Mouse (Mus musculus): Measurements from ENCODE around the gene Rasgrp1. TPM values are rescaled to one million over a fixed set of nuclear protein-coding genes. Genes with fewer than 3 reads are reported as not detected.

Rasgrp1 gene
- polyA plus RNA-seq, 1 experiment: 194 TPM

- no peak for TF ChIP-seq CTCF (IDR thresholded peaks at IDR 0.05; ENCODE audit: extremely low read depth, insufficient read depth, low read length)
- TF ChIP-seq POLR2A (IDR thresholded peaks at IDR 0.05; ENCODE audit: extremely low read depth, insufficient read depth, low read length): no peak
- peak overlapping the region; percentile 82 for H3K27ac ChIP-seq (ENCODE audit: insufficient read depth, low read length)
- H3K4me3 ChIP-seq (ENCODE audit: insufficient read depth, low read length): no peak overlapping the region
- peaks cover 18% of the 10 kb centered on the region for H3K4me1 ChIP-seq (ENCODE audit: control insufficient read depth, insufficient read depth, low read length)
Observed at GRCm38 (mm10) chr2:117312030-117312429, 30.8 kb downstream of the Rasgrp1 start.

- TF ChIP-seq POLR2A (IDR thresholded peaks at IDR 0.05; ENCODE audit: extremely low read depth, insufficient read depth, low read length): no peak
- TF ChIP-seq CTCF (IDR thresholded peaks at IDR 0.05; ENCODE audit: extremely low read depth, insufficient read depth, low read length): no peak
- Histone ChIP-seq H3K27ac (ENCODE audit: insufficient read depth, low read length) (no peak overlapping the region), H3K4me3 (ENCODE audit: insufficient read depth, low read length) (no peak overlapping the region), H3K4me1 (ENCODE audit: control insufficient read depth, insufficient read depth, low read length) (peaks cover 18% of the 10 kb centered on the region)
Observed at GRCm38 (mm10) chr2:117311349-117311748, 31.5 kb downstream of the Rasgrp1 start.

GRCm38 (mm10) chr2:117309046-117309445 is 33.8 kb downstream of the Rasgrp1 start:
- H3K4me1 ChIP-seq (ENCODE audit: control insufficient read depth, insufficient read depth, low read length): peaks cover 18% of the 10 kb centered on the region
- TF ChIP-seq POLR2A (IDR thresholded peaks at IDR 0.05; ENCODE audit: extremely low read depth, insufficient read depth, low read length) (no peak), CTCF (IDR thresholded peaks at IDR 0.05; ENCODE audit: extremely low read depth, insufficient read depth, low read length) (no peak)
- H3K27ac ChIP-seq (ENCODE audit: insufficient read depth, low read length): peak overlapping the region; percentile 93; the same call in 1 of the 2 replicates
- no peak overlapping the region for H3K4me3 ChIP-seq (ENCODE audit: insufficient read depth, low read length)

GRCm38 (mm10) chr2:117307959-117308358 is 34.8 kb downstream of the Rasgrp1 start:
- Histone ChIP-seq H3K4me3 (ENCODE audit: insufficient read depth, low read length) (no peak overlapping the region), H3K27ac (ENCODE audit: insufficient read depth, low read length) (peak overlapping the region; percentile 48), H3K4me1 (ENCODE audit: control insufficient read depth, insufficient read depth, low read length) (peaks cover 18% of the 10 kb centered on the region)
- TF ChIP-seq CTCF (IDR thresholded peaks at IDR 0.05; ENCODE audit: extremely low read depth, insufficient read depth, low read length) (no peak), POLR2A (IDR thresholded peaks at IDR 0.05; ENCODE audit: extremely low read depth, insufficient read depth, low read length) (no peak)

- peaks cover 6% of the 10 kb centered on the region; the same call in 1 of the 2 replicates for H3K4me1 ChIP-seq (ENCODE audit: control insufficient read depth, insufficient read depth, low read length)
- TF ChIP-seq POLR2A (IDR thresholded peaks at IDR 0.05; ENCODE audit: extremely low read depth, insufficient read depth, low read length) (no peak), CTCF (IDR thresholded peaks at IDR 0.05; ENCODE audit: extremely low read depth, insufficient read depth, low read length) (no peak)
- no peak overlapping the region for H3K4me3 ChIP-seq (ENCODE audit: insufficient read depth, low read length)
- H3K27ac ChIP-seq (ENCODE audit: insufficient read depth, low read length): no peak overlapping the region
Observed at GRCm38 (mm10) chr2:117304941-117305340, 37.9 kb downstream of the Rasgrp1 start.

- no peak overlapping the region for H3K4me3 ChIP-seq (ENCODE audit: insufficient read depth, low read length)
- TF ChIP-seq CTCF (IDR thresholded peaks at IDR 0.05; ENCODE audit: extremely low read depth, insufficient read depth, low read length) (no peak), POLR2A (IDR thresholded peaks at IDR 0.05; ENCODE audit: extremely low read depth, insufficient read depth, low read length) (no peak)
- no peak overlapping the region for H3K27ac ChIP-seq (ENCODE audit: insufficient read depth, low read length)
- H3K4me1 ChIP-seq (ENCODE audit: control insufficient read depth, insufficient read depth, low read length): peaks cover 6% of the 10 kb centered on the region; the same call in 1 of the 2 replicates
Observed at GRCm38 (mm10) chr2:117303391-117304350, 39.1 kb downstream of the Rasgrp1 start.

GRCm38 (mm10) chr2:117299596-117300448 is 43.0 kb downstream of the Rasgrp1 start:
- TF ChIP-seq POLR2A (IDR thresholded peaks at IDR 0.05; ENCODE audit: extremely low read depth, insufficient read depth, low read length) (no peak), CTCF (IDR thresholded peaks at IDR 0.05; ENCODE audit: extremely low read depth, insufficient read depth, low read length) (no peak)
- 0 out of 2 replicates have a peak, but pooled peaks cover 2% of the 10 kb centered on the region for H3K4me1 ChIP-seq (ENCODE audit: control insufficient read depth, insufficient read depth, low read length)
- no peak overlapping the region for H3K4me3 ChIP-seq (ENCODE audit: insufficient read depth, low read length)
- H3K27ac ChIP-seq (ENCODE audit: insufficient read depth, low read length): no peak overlapping the region

- H3K4me3 ChIP-seq (ENCODE audit: insufficient read depth, low read length): no peak overlapping the region
- no peaks in the 10 kb centered on the region for H3K4me1 ChIP-seq (ENCODE audit: control insufficient read depth, insufficient read depth, low read length)
- no peak for TF ChIP-seq CTCF (IDR thresholded peaks at IDR 0.05; ENCODE audit: extremely low read depth, insufficient read depth, low read length)
- TF ChIP-seq POLR2A (IDR thresholded peaks at IDR 0.05; ENCODE audit: extremely low read depth, insufficient read depth, low read length): no peak
- H3K27ac ChIP-seq (ENCODE audit: insufficient read depth, low read length): no peak overlapping the region
Observed at GRCm38 (mm10) chr2:117288291-117288690, 54.5 kb downstream of the Rasgrp1 start.

- H3K27ac ChIP-seq (ENCODE audit: insufficient read depth, low read length): no peak overlapping the region
- TF ChIP-seq CTCF (IDR thresholded peaks at IDR 0.05; ENCODE audit: extremely low read depth, insufficient read depth, low read length) (peak; percentile 83), POLR2A (IDR thresholded peaks at IDR 0.05; ENCODE audit: extremely low read depth, insufficient read depth, low read length) (no peak)
- H3K4me1 ChIP-seq (ENCODE audit: control insufficient read depth, insufficient read depth, low read length): no peaks in the 10 kb centered on the region
- H3K4me3 ChIP-seq (ENCODE audit: insufficient read depth, low read length): no peak overlapping the region
Observed at GRCm38 (mm10) chr2:117263786-117264408, 78.9 kb downstream of the Rasgrp1 start.

All from cortical plate, adult 2 months (tissue).